Mouse (Mus musculus): ENCODE results near the gene Erc2.

DNA sequence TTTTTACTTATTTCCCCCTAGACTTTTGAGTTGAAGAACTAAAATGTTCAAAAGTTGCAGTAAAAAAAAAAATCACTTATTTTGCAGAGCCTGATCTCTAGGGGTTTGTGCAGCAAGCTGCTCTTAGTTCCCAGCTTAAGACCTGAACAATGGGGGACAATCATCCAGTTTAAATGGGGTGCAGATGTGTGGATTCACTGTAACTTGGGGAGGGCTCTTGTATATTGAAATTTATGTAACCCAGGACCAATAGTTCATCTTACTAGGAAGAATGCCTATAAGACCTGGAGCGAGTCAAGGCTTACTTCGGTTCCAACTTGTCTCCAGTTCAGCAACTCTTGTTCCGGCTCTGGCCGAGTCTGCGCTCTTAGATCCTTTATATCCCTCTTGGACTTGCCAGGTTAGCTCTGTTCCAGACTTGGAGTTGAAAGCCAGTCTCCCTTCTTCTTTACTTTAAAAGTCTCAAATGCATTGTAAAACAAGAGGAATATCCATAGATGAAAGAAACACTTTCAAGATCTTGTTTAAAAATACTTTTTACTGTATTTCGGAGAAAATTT lies 136.9 kb downstream of the Erc2 start:
- TF ChIP-seq POLR2A (IDR thresholded peaks at IDR 0.05; ENCODE audit: low read depth, low read length), result no peak
- no peak for TF ChIP-seq CHD2 (IDR thresholded peaks at IDR 0.05; ENCODE audit: low read length)
- no peak for TF ChIP-seq TCF12 (IDR thresholded peaks at IDR 0.05; ENCODE audit: low read depth, low read length)
- TF ChIP-seq RAD21 (IDR thresholded peaks at IDR 0.05; ENCODE audit: low read depth, low read length), result no peak
- no peak for TF ChIP-seq POLR2AphosphoS2 (IDR thresholded peaks at IDR 0.05; ENCODE audit: low read depth, low read length)
- TF ChIP-seq RCOR1 (conservative IDR thresholded peaks at IDR 0.05; ENCODE audit: low read depth, low read length), result no peak

Measured in CH12.LX (cell line).